Mouse (Mus musculus) pancreas, adult 10 weeks (tissue): Measurements from ENCODE around the gene Gm14781. TPM values are rescaled to one million over a fixed set of nuclear protein-coding genes. Genes with fewer than 3 reads are reported as not detected.

Source experiments
- polyA plus RNA-seq: library from polyadenylated mRNA; stranded (reverse); fragments of 350-450 nt; fragmentation: Illumina TruSeq; extraction: RNeasy Lipid Tissue Mini Kit (QIAGEN cat#74804); gene quantifications from one replicate; pipeline ENCODE4 v1.2.3, GENCODE M21; 2015; ENCODE audit warnings: low read depth, low replicate concordance; ENCODE audit not compliant: insufficient read depth

Gene Gm14781
- not detected for polyA plus RNA-seq

GRCm38 (mm10) chrX:91631894-91632293 is at the start of gene Gm14781:
Gm14781 (plus strand) TSS chrX:91632194.

Other genes starting within 250 kb of the Gm14781 start
- gene Gm5072, start 239.7 kb upstream of the Gm14781 start, polyA plus RNA-seq = not detected
- gene Gm8914, start 152.1 kb upstream of the Gm14781 start, polyA plus RNA-seq = not detected
- gene 1700084M14Rik, start 56.3 kb upstream of the Gm14781 start, polyA plus RNA-seq = not detected
- not detected for gene Mageb5, start 150.8 kb downstream of the Gm14781 start, polyA plus RNA-seq